Mouse (Mus musculus) lung, postnatal 10 days (tissue): ENCODE data around the gene Nxpe5.
"Not testable (repeated sequence)": the region's sequence is repeated elsewhere in the genome, so short reads cannot be mapped to it uniquely, and the experiment has no call there.

ENCODE experiments used
- DNase-seq: peaks from one replicate; pipeline ENCODE4 v3.0.0; 2021

Gene Nxpe5

GRCm38 (mm10) chr5:138225700-138226099 lies at the start of gene Nxpe5:
Gene Nxpe5 (plus strand): TSS chr5:138225898.
- DNase-seq: no peak

- peak; percentile 93 for DNase-seq
Observed at GRCm38 (mm10) chr5:138186950-138187638, 38.6 kb upstream of the Nxpe5 start, which contains the start of the genes Taf6 and Cnpy4. Gene Taf6 (minus strand): TSS chr5:138187451. Gene Cnpy4 (plus strand): TSS chr5:138187485.

GRCm38 (mm10) chr5:138187661-138188306 lies 37.9 kb upstream of the Nxpe5 start:
- peak; percentile 83 for DNase-seq

- DNase-seq: peak; percentile 91
Observed at GRCm38 (mm10) chr5:138193771-138194727, 31.6 kb upstream of the Nxpe5 start, which contains the start of gene Mblac1. Gene Mblac1 (plus strand): TSS chr5:138194314.

- DNase-seq: peak; percentile 37
Observed at GRCm38 (mm10) chr5:138194755-138195345, 30.8 kb upstream of the Nxpe5 start.

GRCm38 (mm10) chr5:138195463-138195862 lies 30.2 kb upstream of the Nxpe5 start:
- no peak for DNase-seq

GRCm38 (mm10) chr5:138199576-138199975 lies 26.1 kb upstream of the Nxpe5 start:
- DNase-seq: no peak

GRCm38 (mm10) chr5:138202086-138202485 lies 23.6 kb upstream of the Nxpe5 start:
- DNase-seq: no peak

GRCm38 (mm10) chr5:138207253-138207652 lies 18.4 kb upstream of the Nxpe5 start:
- DNase-seq: no peak

GRCm38 (mm10) chr5:138207873-138208272 lies 17.8 kb upstream of the Nxpe5 start:
- DNase-seq: no peak

- DNase-seq: not testable (repeated sequence)
Observed at GRCm38 (mm10) chr5:138216632-138217031, 9.1 kb upstream of the Nxpe5 start.

- DNase-seq: no peak
Observed at GRCm38 (mm10) chr5:138219864-138220263, 5.8 kb upstream of the Nxpe5 start.

GRCm38 (mm10) chr5:138222111-138222510 lies 3.6 kb upstream of the Nxpe5 start:
- peak; percentile 91 for DNase-seq

- DNase-seq: no peak
Observed at GRCm38 (mm10) chr5:138223287-138223686, 2.4 kb upstream of the Nxpe5 start.

- no peak for DNase-seq
Observed at GRCm38 (mm10) chr5:138226491-138226890, 793 bp downstream of the Nxpe5 start.

- no peak for DNase-seq
Observed at GRCm38 (mm10) chr5:138227367-138227766, 1.7 kb downstream of the Nxpe5 start.

- DNase-seq: peak; percentile 41
Observed at GRCm38 (mm10) chr5:138228026-138228425, 2.3 kb downstream of the Nxpe5 start.

- DNase-seq: no peak
Observed at GRCm38 (mm10) chr5:138229511-138229910, 3.8 kb downstream of the Nxpe5 start.

GRCm38 (mm10) chr5:138233778-138234177 lies 8.1 kb downstream of the Nxpe5 start:
- DNase-seq: no peak

- no peak for DNase-seq
Observed at GRCm38 (mm10) chr5:138234224-138234623, 8.5 kb downstream of the Nxpe5 start.

GRCm38 (mm10) chr5:138241511-138241910 lies 15.8 kb downstream of the Nxpe5 start:
- peak; percentile 31 for DNase-seq

GRCm38 (mm10) chr5:138251144-138251543 lies 25.4 kb downstream of the Nxpe5 start:
- no peak for DNase-seq

- no peak for DNase-seq
Observed at GRCm38 (mm10) chr5:138253061-138253460, 27.4 kb downstream of the Nxpe5 start.
